Mouse (Mus musculus): ENCODE results near the gene Ttc39a. TPM values are rescaled to one million over a fixed set of nuclear protein-coding genes. Genes with fewer than 3 reads are reported as not detected.
A peak's percentile ranks its signal among the peaks of the same experiment; 100 is the strongest.

Ttc39a gene
- polyA plus RNA-seq, 1 experiment from 2014 or later = 2.3 TPM

DNA sequence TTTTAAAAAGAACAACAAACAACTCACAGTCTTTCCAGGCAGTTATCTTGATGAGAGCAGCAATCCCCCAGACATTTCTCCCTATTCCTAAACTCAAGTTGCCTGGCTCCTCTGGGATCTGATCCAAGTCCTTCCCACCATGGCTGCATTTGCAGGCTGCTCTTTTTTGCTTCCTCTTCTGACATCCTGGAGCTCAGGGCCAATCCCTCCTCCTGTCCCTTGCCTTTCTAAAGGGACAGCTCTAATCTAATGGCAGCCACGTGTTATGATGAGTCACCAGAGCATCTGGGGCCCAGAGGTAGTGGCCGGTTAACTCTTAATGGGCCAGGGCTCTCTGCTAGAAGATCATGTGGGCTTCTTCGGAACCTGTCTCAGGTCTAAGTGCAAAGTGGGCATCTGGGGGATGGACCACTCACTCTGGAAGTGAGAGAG lies 353 bp upstream of the Ttc39a start:
- Histone ChIP-seq H3K9me3 (replicated peaks) (no peaks in the 10 kb centered on the region), H3K4me3 (peak overlapping the region; percentile 73), H3K9ac (peak overlapping the region; percentile 73; the same call in 1 of the 2 replicates), H3K4me1 (peaks cover 8% of the 10 kb centered on the region), H3K27ac (no peak overlapping the region), H3K36me3 (no peaks in the 10 kb centered on the region), H3K27me3 (peaks cover 14% of the 10 kb centered on the region), H3K4me2 (replicated peaks) (peak overlapping the region; percentile 99)
- 5% methylated on average over 3 of the region's 3 CpGs for WGBS
- peak; percentile 61 for ATAC-seq (ENCODE audit: low FRiP score)

- peaks cover 10% of the 10 kb centered on the region for H3K4me1 ChIP-seq
- WGBS = 4% methylated on average over 20 of the region's 24 CpGs
- no peak overlapping the region for H3K27ac ChIP-seq
- ATAC-seq (ENCODE audit: low FRiP score) = peak; percentile 18; the same call in 1 of the 2 replicates
- no peaks in the 10 kb centered on the region for H3K36me3 ChIP-seq
- H3K9ac ChIP-seq = peak overlapping the region; percentile 73
- peak overlapping the region; percentile 99 for H3K4me2 ChIP-seq (replicated peaks)
- H3K4me3 ChIP-seq = peak overlapping the region; percentile 73
- peaks cover 14% of the 10 kb centered on the region for H3K27me3 ChIP-seq
- H3K9me3 ChIP-seq (replicated peaks) = no peaks in the 10 kb centered on the region
Observed at GRCm38 (mm10) chr4:109407176-109407520, 725 bp downstream of the Ttc39a start.

GRCm38 (mm10) chr4:109407701-109408485 lies 1.5 kb downstream of the Ttc39a start:
- ATAC-seq (ENCODE audit: low FRiP score) = no peak
- Histone ChIP-seq H3K9ac (no peak overlapping the region), H3K4me1 (peaks cover 10% of the 10 kb centered on the region), H3K4me3 (no peak overlapping the region), H3K27ac (no peak overlapping the region), H3K27me3 (peaks cover 14% of the 10 kb centered on the region), H3K4me2 (replicated peaks) (peak overlapping the region; percentile 8; the same call in 1 of the 2 replicates), H3K9me3 (replicated peaks) (no peaks in the 10 kb centered on the region), H3K36me3 (no peaks in the 10 kb centered on the region)
- WGBS = 83% methylated on average over 9 of the region's 9 CpGs

GRCm38 (mm10) chr4:109410681-109411376 lies 4.4 kb downstream of the Ttc39a start:
- H3K4me2 ChIP-seq (replicated peaks) = no peak overlapping the region
- H3K27ac ChIP-seq = no peak overlapping the region
- H3K27me3 ChIP-seq = peaks cover 14% of the 10 kb centered on the region
- no peak overlapping the region for H3K9ac ChIP-seq
- H3K4me1 ChIP-seq = peaks cover 9% of the 10 kb centered on the region
- ATAC-seq (ENCODE audit: low FRiP score) = no peak
- 74% methylated on average over 9 of the region's 9 CpGs for WGBS
- no peaks in the 10 kb centered on the region for H3K36me3 ChIP-seq
- no peak overlapping the region for H3K4me3 ChIP-seq
- H3K9me3 ChIP-seq (replicated peaks) = no peaks in the 10 kb centered on the region

DNA sequence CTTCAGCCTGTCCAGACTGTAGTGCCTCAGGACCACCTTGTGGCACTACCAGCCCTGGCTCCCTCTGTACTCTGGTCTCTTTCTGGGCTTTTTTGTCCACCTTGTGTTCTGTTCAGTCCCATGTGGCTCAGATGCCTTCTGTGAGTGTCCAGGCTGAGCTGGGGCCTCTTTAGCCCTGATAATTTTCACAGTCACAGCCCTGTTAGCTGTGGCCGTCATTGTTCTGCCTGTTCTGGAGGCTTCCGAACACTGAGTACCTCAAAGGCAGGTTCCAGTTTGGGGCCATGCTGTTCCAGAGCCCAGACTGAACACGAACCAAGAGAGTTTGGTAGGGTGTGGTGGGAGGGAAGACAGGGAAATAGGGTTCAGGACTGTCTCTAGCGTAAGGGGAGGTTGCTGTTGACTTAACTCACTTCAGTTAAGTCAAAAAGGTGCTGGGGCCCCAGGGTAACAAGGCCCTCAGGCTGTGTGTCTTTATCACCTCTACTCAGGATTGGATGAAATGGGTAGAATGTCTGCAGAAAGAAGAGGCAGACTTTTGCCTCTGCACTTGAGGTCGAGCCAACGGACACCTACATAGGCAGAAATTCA lies 5.0 kb downstream of the Ttc39a start:
- Histone ChIP-seq H3K4me1 (0 out of 2 replicates have a peak, but pooled peaks cover 3% of the 10 kb centered on the region), H3K36me3 (no peaks in the 10 kb centered on the region), H3K27me3 (peaks cover 14% of the 10 kb centered on the region), H3K9me3 (replicated peaks) (no peaks in the 10 kb centered on the region), H3K4me2 (replicated peaks) (no peak overlapping the region), H3K9ac (no peak overlapping the region), H3K27ac (no peak overlapping the region), H3K4me3 (no peak overlapping the region)
- ATAC-seq (ENCODE audit: low FRiP score) = no peak
- 90% methylated on average over 6 of the region's 6 CpGs for WGBS

DNA sequence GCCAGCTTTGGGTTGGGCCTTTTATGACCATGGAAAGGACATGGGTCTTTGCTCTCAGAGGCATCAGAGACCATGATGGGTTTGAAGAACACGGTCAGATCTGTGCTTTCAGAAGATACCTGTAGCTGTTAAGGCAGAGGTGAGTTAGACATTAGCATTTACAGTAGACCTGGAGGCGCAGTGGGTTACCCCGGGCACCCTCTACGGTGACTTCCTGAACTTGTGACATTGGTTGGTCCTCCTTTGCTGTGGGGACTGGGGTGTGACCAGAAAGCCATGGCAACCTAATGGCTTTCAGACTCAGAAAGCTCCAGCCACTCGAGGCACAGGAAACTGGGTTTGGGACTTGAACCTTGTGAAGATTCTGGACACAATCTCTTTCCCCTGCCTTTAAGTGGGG lies 5.8 kb downstream of the Ttc39a start:
- Histone ChIP-seq H3K4me3 (no peak overlapping the region), H3K27me3 (peaks cover 14% of the 10 kb centered on the region), H3K36me3 (no peaks in the 10 kb centered on the region), H3K4me2 (replicated peaks) (no peak overlapping the region), H3K27ac (no peak overlapping the region), H3K4me1 (0 out of 2 replicates have a peak, but pooled peaks cover 3% of the 10 kb centered on the region), H3K9ac (no peak overlapping the region), H3K9me3 (replicated peaks) (no peaks in the 10 kb centered on the region)
- ATAC-seq (ENCODE audit: low FRiP score) = no peak
- 93% methylated on average over 5 of the region's 5 CpGs for WGBS

DNA sequence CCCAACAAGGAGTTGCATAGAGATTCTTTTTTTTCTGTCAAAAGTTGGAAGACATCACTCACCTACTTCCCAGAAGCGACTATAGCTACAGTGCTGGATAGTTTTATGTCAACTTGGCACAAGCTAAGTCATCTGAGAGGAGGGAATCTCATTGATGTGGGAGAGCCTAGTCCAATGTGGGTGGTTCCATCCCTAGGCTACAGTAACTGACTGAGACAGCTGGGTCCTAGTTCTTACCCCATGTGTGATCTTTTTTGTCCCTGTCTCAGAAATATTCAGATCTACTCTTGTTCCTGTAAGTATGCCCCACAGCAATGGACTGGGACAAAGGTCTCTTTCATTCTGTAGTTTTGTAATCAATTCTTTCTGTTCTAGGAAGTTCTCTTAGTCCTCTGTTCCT lies 11.6 kb downstream of the Ttc39a start:
- no peak overlapping the region for H3K4me3 ChIP-seq
- WGBS = 90% methylated on average over 1 of the region's 1 CpGs
- ATAC-seq (ENCODE audit: low FRiP score) = no peak

DNA sequence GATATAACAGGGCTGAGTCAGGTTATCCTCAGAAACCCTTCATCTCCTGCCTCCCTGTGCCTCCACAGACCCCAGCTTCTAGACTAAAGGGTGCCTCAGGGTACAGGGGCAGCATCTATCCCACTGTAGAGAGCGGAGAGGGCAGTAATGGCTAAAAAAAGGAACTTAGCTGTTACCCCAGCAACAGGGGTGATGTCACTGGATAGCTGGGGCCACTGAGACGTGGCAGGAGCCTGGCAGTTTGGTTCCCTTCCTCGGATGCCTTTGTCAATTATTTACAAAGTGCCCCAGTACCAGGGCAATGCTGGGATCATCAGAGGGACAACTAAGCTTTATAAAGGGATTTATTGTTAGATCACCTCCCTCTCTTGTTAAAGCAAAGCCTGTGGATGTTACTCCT lies 12.6 kb downstream of the Ttc39a start:
- no peak overlapping the region for H3K4me3 ChIP-seq
- H3K27me3 ChIP-seq = no peaks in the 10 kb centered on the region
- 0 out of 2 replicates have a peak, but pooled peaks cover 4% of the 10 kb centered on the region for H3K4me1 ChIP-seq
- H3K9me3 ChIP-seq (replicated peaks) = no peaks in the 10 kb centered on the region
- 25% methylated on average over 3 of the region's 3 CpGs for WGBS
- no peaks in the 10 kb centered on the region for H3K36me3 ChIP-seq
- ATAC-seq (ENCODE audit: low FRiP score) = no peak
- H3K4me2 ChIP-seq (replicated peaks) = no peak overlapping the region
- H3K27ac ChIP-seq = no peak overlapping the region
- no peak overlapping the region for H3K9ac ChIP-seq

More for the DNA sequence above, 11.6 kb downstream of the Ttc39a start:
- no peaks in the 10 kb centered on the region for H3K9me3 ChIP-seq (replicated peaks)
- H3K27me3 ChIP-seq = no peaks in the 10 kb centered on the region
- H3K36me3 ChIP-seq = no peaks in the 10 kb centered on the region
- no peak overlapping the region for H3K4me2 ChIP-seq (replicated peaks)
- H3K9ac ChIP-seq = no peak overlapping the region
- 0 out of 2 replicates have a peak, but pooled peaks cover 4% of the 10 kb centered on the region for H3K4me1 ChIP-seq
- H3K27ac ChIP-seq = no peak overlapping the region

- Histone ChIP-seq H3K27ac (no peak overlapping the region), H3K4me3 (no peak overlapping the region), H3K36me3 (no peaks in the 10 kb centered on the region), H3K4me2 (replicated peaks) (no peak overlapping the region), H3K4me1 (0 out of 2 replicates have a peak, but pooled peaks cover 4% of the 10 kb centered on the region), H3K27me3 (no peaks in the 10 kb centered on the region), H3K9me3 (replicated peaks) (no peaks in the 10 kb centered on the region), H3K9ac (no peak overlapping the region)
- 89% methylated on average over 4 of the region's 4 CpGs for WGBS
- ATAC-seq (ENCODE audit: low FRiP score) = no peak
Observed at GRCm38 (mm10) chr4:109419563-109419962, 13.1 kb downstream of the Ttc39a start.

DNA sequence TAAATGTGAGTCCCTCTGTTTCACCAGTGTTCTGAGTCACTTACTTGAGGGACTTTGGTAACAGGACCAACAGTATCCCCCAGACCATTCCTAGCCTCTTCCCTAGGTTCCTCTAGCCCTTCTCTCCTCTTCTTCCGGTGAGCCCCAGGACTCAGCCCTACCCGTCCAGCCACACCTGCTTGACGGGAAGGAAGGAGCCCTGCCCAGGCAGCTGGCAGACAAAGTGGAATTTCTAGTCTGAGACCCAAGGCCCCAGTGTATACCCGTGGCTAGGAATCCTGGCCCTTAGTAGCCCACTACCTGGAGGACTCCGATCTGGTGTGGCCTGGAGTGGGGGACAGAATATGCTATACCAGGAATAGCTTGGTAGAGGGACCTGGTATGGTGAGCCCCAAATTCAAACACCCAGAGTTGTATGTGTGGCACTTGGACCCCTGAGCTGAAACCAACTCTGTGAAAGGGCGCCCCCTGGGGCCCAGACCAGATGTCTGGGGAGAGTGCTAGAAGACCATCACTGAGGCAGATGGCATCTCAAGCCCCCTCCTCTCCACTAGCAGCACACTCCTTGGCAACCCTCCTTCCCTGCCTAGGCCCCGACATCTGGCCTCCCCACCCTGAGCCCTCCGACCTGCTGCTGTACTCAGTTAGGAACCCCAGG lies 13.8 kb downstream of the Ttc39a start:
- 76% methylated on average over 8 of the region's 8 CpGs for WGBS
- no peaks in the 10 kb centered on the region for H3K27me3 ChIP-seq
- no peaks in the 10 kb centered on the region for H3K9me3 ChIP-seq (replicated peaks)
- no peak overlapping the region for H3K4me3 ChIP-seq
- no peak overlapping the region for H3K27ac ChIP-seq
- H3K4me1 ChIP-seq = 0 out of 2 replicates have a peak, but pooled peaks cover 4% of the 10 kb centered on the region
- no peak overlapping the region for H3K4me2 ChIP-seq (replicated peaks)
- no peaks in the 10 kb centered on the region for H3K36me3 ChIP-seq
- no peak overlapping the region for H3K9ac ChIP-seq
- 0 out of 2 replicates have a peak, but pooled peaks have one; percentile 43 for ATAC-seq (ENCODE audit: low FRiP score)

DNA sequence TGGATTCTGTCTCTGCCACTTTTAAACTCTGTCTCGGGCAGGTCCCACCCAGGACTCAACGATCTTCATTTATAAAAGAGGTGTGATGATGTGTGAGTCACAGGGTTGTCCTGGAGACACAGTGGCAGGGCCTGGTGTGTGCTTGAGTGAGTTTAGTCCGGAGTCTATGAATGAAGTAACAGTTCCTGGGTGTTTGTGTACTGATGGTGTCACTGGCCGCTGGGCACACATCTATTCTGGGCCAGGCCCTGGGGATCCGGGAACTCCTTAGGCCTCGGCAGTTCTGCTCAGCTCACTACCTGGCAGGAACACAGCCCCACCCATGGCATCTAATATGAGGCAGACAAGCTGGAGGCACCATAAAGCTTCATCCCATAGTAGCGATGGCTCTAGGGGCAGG lies 15.2 kb downstream of the Ttc39a start:
- 84% methylated on average over 7 of the region's 7 CpGs for WGBS
- 0 out of 2 replicates have a peak, but pooled peaks cover 4% of the 10 kb centered on the region for H3K4me1 ChIP-seq
- ATAC-seq (ENCODE audit: low FRiP score) = no peak

DNA sequence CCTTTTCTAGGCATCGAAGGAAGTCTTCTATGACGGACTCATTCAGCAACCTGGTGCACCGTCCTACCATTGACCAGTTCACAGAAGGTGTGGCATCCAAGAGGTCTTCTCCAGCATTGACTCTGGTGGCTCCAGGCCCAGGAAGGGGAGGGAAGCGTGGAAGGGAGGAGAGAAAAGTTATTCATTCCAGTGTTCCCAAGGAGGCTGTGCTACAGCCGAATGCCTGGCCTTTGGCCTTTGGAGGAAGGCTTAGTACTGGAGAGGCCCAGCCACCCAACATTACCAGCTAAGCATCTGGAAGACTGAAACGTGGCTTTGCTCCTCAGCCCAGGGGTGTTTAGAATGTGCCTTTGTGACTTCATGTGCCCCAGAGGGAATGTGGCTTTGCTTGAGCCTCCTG lies 16.0 kb downstream of the Ttc39a start:
- ATAC-seq (ENCODE audit: low FRiP score) = no peak
- WGBS = 74% methylated on average over 6 of the region's 6 CpGs

More for the DNA sequence above, 15.2 kb downstream of the Ttc39a start:
- Histone ChIP-seq H3K9ac (no peak overlapping the region), H3K4me3 (no peak overlapping the region), H3K9me3 (replicated peaks) (no peaks in the 10 kb centered on the region), H3K27me3 (no peaks in the 10 kb centered on the region), H3K4me2 (replicated peaks) (no peak overlapping the region), H3K27ac (no peak overlapping the region), H3K36me3 (no peaks in the 10 kb centered on the region)

More for the DNA sequence above, 16.0 kb downstream of the Ttc39a start:
- Histone ChIP-seq H3K27me3 (no peaks in the 10 kb centered on the region), H3K9me3 (replicated peaks) (no peaks in the 10 kb centered on the region), H3K27ac (no peak overlapping the region), H3K9ac (no peak overlapping the region), H3K4me3 (no peak overlapping the region), H3K4me1 (0 out of 2 replicates have a peak, but pooled peaks cover 4% of the 10 kb centered on the region), H3K4me2 (replicated peaks) (no peak overlapping the region), H3K36me3 (no peaks in the 10 kb centered on the region)
